Mouse (Mus musculus): ENCODE data around the gene Ccdc97. TPM values are rescaled to one million over a fixed set of nuclear protein-coding genes. Genes with fewer than 3 reads are reported as not detected.

Ccdc97 gene
- polyA plus RNA-seq, 1 experiment = 72.4 TPM

- Histone ChIP-seq H3K36me3 (ENCODE audit: control insufficient read depth, insufficient read depth, low read length) (no peaks in the 10 kb centered on the region), H3K4me1 (ENCODE audit: control insufficient read depth, insufficient read depth, insufficient read length, low read length) (peaks cover 12% of the 10 kb centered on the region), H3K4me3 (ENCODE audit: low read depth, low read length) (no peak overlapping the region), H3K27ac (ENCODE audit: insufficient read depth, low read depth, low read length) (peak overlapping the region; percentile 67), H3K27me3 (ENCODE audit: control insufficient read depth, insufficient read depth, low read length) (no peaks in the 10 kb centered on the region)
- no peak for TF ChIP-seq CTCF (IDR thresholded peaks at IDR 0.05; ENCODE audit: extremely low read depth, insufficient read length, insufficient replicate concordance, low read depth, low read length)
- 73% methylated on average over 7 of the region's 7 CpGs for WGBS
These were observed 35.3 kb downstream of the Ccdc97 start for GRCm38 (mm10) chr7:25683474-25684180.

- WGBS = 60% methylated on average over 15 of the region's 15 CpGs
- no peak for TF ChIP-seq CTCF (IDR thresholded peaks at IDR 0.05; ENCODE audit: extremely low read depth, insufficient read length, insufficient replicate concordance, low read depth, low read length)
- TF ChIP-seq POLR2A (IDR thresholded peaks at IDR 0.05; ENCODE audit: low read depth, low read length) = no peak
- H3K4me3 ChIP-seq (ENCODE audit: low read depth, low read length) = peak overlapping the region; percentile 19; the same call in 1 of the 2 replicates
- peaks cover 9% of the 10 kb centered on the region for H3K4me1 ChIP-seq (ENCODE audit: control insufficient read depth, insufficient read depth, insufficient read length, low read length)
- H3K27ac ChIP-seq (ENCODE audit: insufficient read depth, low read depth, low read length) = peak overlapping the region; percentile 53
- no peaks in the 10 kb centered on the region for H3K36me3 ChIP-seq (ENCODE audit: control insufficient read depth, insufficient read depth, low read length)
- no peaks in the 10 kb centered on the region for H3K27me3 ChIP-seq (ENCODE audit: control insufficient read depth, insufficient read depth, low read length)
These were observed 37.3 kb downstream of the Ccdc97 start for GRCm38 (mm10) chr7:25681341-25682231.

GRCm38 (mm10) chr7:25680514-25681258, 38.2 kb downstream of the Ccdc97 start, which contains the start of gene B9d2:
Gene B9d2, plus strand, starts transcription at chr7:25680780.
- Histone ChIP-seq H3K36me3 (ENCODE audit: control insufficient read depth, insufficient read depth, low read length) (no peaks in the 10 kb centered on the region), H3K4me3 (ENCODE audit: low read depth, low read length) (peak within 1 kb of the TSS; percentile 86), H3K4me1 (ENCODE audit: control insufficient read depth, insufficient read depth, insufficient read length, low read length) (peaks cover 12% of the 10 kb centered on the region), H3K27ac (ENCODE audit: insufficient read depth, low read depth, low read length) (peak within 1 kb of the TSS; percentile 92), H3K27me3 (ENCODE audit: control insufficient read depth, insufficient read depth, low read length) (no peaks in the 10 kb centered on the region)
- under 1% methylated on average over 46 of the region's 46 CpGs for WGBS
- peak; percentile 50 for TF ChIP-seq POLR2A (IDR thresholded peaks at IDR 0.05; ENCODE audit: low read depth, low read length)
- TF ChIP-seq CTCF (IDR thresholded peaks at IDR 0.05; ENCODE audit: extremely low read depth, insufficient read length, insufficient replicate concordance, low read depth, low read length) = no peak

GRCm38 (mm10) chr7:25679971-25680370, 38.9 kb downstream of the Ccdc97 start:
- 7% methylated on average over 6 of the region's 6 CpGs for WGBS
- H3K36me3 ChIP-seq (ENCODE audit: control insufficient read depth, insufficient read depth, low read length) = no peaks in the 10 kb centered on the region
- peaks cover 13% of the 10 kb centered on the region for H3K4me1 ChIP-seq (ENCODE audit: control insufficient read depth, insufficient read depth, insufficient read length, low read length)
- peak overlapping the region; percentile 92 for H3K27ac ChIP-seq (ENCODE audit: insufficient read depth, low read depth, low read length)
- peaks cover 7% of the 10 kb centered on the region for H3K27me3 ChIP-seq (ENCODE audit: control insufficient read depth, insufficient read depth, low read length)
- no peak overlapping the region for H3K4me3 ChIP-seq (ENCODE audit: low read depth, low read length)
- TF ChIP-seq POLR2A (IDR thresholded peaks at IDR 0.05; ENCODE audit: low read depth, low read length) (no peak), CTCF (IDR thresholded peaks at IDR 0.05; ENCODE audit: extremely low read depth, insufficient read length, insufficient replicate concordance, low read depth, low read length) (no peak)

- TF ChIP-seq CTCF (IDR thresholded peaks at IDR 0.05; ENCODE audit: extremely low read depth, insufficient read length, insufficient replicate concordance, low read depth, low read length) = no peak
- TF ChIP-seq POLR2A (IDR thresholded peaks at IDR 0.05; ENCODE audit: low read depth, low read length) = no peak
- H3K4me3 ChIP-seq (ENCODE audit: low read depth, low read length) = no peak overlapping the region
- peaks cover 10% of the 10 kb centered on the region for H3K4me1 ChIP-seq (ENCODE audit: control insufficient read depth, insufficient read depth, insufficient read length, low read length)
- 90% methylated on average over 7 of the region's 7 CpGs for WGBS
- no peaks in the 10 kb centered on the region for H3K36me3 ChIP-seq (ENCODE audit: control insufficient read depth, insufficient read depth, low read length)
- peaks cover 15% of the 10 kb centered on the region for H3K27me3 ChIP-seq (ENCODE audit: control insufficient read depth, insufficient read depth, low read length)
- H3K27ac ChIP-seq (ENCODE audit: insufficient read depth, low read depth, low read length) = no peak overlapping the region
These were observed 41.9 kb downstream of the Ccdc97 start for GRCm38 (mm10) chr7:25677013-25677412.

GRCm38 (mm10) chr7:25676085-25676781, 42.7 kb downstream of the Ccdc97 start:
- 17% methylated on average over 15 of the region's 15 CpGs for WGBS
- TF ChIP-seq POLR2A (IDR thresholded peaks at IDR 0.05; ENCODE audit: low read depth, low read length) (no peak), CTCF (IDR thresholded peaks at IDR 0.05; ENCODE audit: extremely low read depth, insufficient read length, insufficient replicate concordance, low read depth, low read length) (no peak)

More at GRCm38 (mm10) chr7:25676085-25676781, 42.7 kb downstream of the Ccdc97 start:
- Histone ChIP-seq H3K27me3 (ENCODE audit: control insufficient read depth, insufficient read depth, low read length) (peaks cover 15% of the 10 kb centered on the region), H3K27ac (ENCODE audit: insufficient read depth, low read depth, low read length) (no peak overlapping the region), H3K4me1 (ENCODE audit: control insufficient read depth, insufficient read depth, insufficient read length, low read length) (peaks cover 7% of the 10 kb centered on the region), H3K4me3 (ENCODE audit: low read depth, low read length) (no peak overlapping the region), H3K36me3 (ENCODE audit: control insufficient read depth, insufficient read depth, low read length) (no peaks in the 10 kb centered on the region)

Data from small intestine, adult 2 months (tissue).